Mouse (Mus musculus) brain, adult 2 months (tissue): ENCODE measurements at regions not wholly inside any gene's neighbourhood (a gene's known extent, or its start where the extent isn't known, plus 50 kb on each side); places are given as distances from the start of the nearest gene placed in this dataset.

Experiments
- DNase-seq: peaks from one replicate; pipeline ENCODE4 v3.0.0; 2011; ENCODE audit warnings: low read depth, low spot score

- peak; percentile 54 for DNase-seq
Observed at GRCm38 (mm10) chr2:171800511-171801268, 242.6 kb downstream of the Cbln4 start.

GRCm38 (mm10) chr2:171799351-171799750 is 243.9 kb downstream of the Cbln4 start:
- DNase-seq, result no peak

- no peak for DNase-seq
Observed at GRCm38 (mm10) chr2:171790686-171791085, 252.6 kb downstream of the Cbln4 start.

- DNase-seq, result no peak
Observed at GRCm38 (mm10) chr2:171766193-171766930, 276.9 kb downstream of the Cbln4 start.

- no peak for DNase-seq
Observed at GRCm38 (mm10) chr2:171765071-171765470, 278.2 kb downstream of the Cbln4 start.

- peak; percentile 24 for DNase-seq
Observed at GRCm38 (mm10) chr2:171753502-171753901, 289.8 kb downstream of the Cbln4 start.

DNA sequence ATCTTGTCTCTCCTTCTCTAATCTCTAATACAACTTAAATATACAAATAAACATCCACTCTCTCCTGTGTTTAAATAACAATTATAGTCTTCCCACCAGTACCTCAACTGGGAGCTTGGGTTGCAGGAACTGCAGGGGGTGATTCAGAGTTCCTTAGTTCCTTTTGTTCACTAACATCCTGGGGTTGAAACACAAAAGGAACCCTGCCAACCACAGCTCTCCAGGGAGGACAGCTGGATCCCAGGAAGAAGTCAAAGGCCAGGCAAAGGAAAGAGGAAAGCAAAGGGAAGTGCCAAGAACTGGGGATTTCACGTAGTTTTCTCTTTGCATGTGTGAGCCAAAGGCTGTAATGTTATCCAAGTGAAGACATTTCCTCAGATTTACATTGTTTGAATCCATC is 296.1 kb downstream of the Cbln4 start:
- no peak for DNase-seq

DNA sequence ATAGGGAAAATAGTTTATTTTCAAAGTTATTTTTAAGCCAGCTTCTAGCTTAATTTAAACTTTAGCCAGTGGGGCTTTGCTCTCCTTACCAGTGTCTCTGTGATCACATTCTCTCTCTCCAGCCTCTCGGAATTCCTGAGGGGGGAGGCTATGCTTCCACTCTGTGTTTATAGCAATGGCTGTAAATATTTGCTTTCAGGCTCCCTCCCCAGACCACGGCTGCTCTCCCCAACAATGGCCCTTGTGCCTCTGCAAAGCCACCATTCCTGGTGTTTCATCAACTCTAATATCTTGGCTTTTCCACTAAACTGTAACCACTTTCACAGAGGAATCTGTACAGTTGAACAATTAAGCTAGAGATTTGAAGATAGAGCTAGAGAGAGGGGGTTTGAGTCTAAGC is 300.2 kb downstream of the Cbln4 start:
- DNase-seq, result no peak

DNA sequence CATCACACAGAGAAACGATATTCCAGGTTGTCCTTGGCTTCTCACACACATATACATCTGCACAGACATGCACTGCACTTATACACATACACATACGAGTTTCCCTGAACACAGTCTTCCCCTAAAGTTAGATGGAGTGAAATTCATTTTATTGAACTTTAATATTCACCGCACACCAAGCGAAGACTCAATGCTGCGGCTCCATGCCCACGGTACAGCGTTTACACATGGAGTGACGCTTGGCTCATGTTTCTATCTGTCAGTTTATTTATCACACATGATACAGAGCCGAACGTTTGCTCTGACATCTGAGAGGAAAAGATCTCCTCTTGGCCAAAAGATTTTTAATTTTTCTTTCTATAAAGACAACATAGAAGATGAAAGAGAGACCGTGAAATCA is 300.6 kb downstream of the Cbln4 start:
- no peak for DNase-seq

- DNase-seq, result no peak
Observed at GRCm38 (mm10) chr2:171737761-171738160, 305.5 kb downstream of the Cbln4 start.

DNA sequence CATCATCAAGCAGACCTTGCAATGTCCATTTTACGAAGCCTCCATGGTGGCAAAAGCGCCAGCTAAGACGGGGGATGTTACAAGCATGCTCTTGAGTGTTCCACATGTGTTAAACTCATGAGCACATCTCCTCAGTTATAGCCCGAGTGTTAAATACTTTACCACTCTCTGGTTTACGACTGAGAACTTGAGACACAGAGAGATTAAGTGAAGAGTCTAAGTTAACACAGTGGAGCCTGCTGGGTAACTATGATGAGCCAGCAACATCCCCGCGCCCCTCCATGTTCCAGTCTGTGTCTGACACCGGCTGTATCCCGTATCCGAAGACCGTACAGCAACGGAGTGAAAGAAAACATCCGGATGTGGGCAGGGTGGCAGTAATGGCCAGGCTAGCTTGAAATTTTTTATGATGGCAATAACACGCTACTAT is 308.2 kb downstream of the Cbln4 start:
- no peak for DNase-seq

- DNase-seq, result no peak
Observed at GRCm38 (mm10) chr2:171734634-171734987, 308.7 kb downstream of the Cbln4 start.

DNA sequence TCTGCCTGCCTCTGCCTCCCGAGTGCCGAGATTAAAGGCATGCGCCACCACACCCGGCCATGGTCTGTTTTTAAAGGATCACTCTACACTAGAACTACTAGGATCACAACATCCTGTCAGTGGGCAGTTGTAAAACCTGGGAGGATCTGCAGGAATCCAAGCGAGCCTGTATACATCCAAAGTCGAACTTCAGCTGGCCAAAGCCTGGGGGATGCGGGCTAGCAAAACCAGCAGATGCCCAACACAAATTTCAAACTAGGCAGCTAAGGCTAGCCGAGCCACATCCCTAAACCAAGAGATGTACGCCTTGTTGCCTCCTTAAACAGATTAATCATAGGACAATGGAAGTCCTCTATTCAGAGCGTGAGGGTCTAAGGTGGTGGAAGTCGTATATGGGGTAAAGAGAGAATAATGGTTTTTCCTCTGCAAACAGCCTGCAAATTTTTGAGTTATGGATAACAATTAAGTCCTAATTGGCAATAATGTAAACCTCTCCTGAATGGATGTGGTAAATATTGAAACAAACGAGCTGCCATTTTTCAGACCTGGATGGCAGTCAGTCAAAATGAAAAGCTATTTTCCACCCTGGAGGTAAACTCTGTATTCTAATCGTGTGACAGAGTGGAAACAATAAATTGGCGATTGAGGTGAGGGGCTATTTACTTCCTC is 309.2 kb downstream of the Cbln4 start:
- no peak for DNase-seq

GRCm38 (mm10) chr2:171719269-171719668 is 324.0 kb downstream of the Cbln4 start:
- no peak for DNase-seq

GRCm38 (mm10) chr2:171718855-171719254 is 324.4 kb downstream of the Cbln4 start:
- no peak for DNase-seq

DNA sequence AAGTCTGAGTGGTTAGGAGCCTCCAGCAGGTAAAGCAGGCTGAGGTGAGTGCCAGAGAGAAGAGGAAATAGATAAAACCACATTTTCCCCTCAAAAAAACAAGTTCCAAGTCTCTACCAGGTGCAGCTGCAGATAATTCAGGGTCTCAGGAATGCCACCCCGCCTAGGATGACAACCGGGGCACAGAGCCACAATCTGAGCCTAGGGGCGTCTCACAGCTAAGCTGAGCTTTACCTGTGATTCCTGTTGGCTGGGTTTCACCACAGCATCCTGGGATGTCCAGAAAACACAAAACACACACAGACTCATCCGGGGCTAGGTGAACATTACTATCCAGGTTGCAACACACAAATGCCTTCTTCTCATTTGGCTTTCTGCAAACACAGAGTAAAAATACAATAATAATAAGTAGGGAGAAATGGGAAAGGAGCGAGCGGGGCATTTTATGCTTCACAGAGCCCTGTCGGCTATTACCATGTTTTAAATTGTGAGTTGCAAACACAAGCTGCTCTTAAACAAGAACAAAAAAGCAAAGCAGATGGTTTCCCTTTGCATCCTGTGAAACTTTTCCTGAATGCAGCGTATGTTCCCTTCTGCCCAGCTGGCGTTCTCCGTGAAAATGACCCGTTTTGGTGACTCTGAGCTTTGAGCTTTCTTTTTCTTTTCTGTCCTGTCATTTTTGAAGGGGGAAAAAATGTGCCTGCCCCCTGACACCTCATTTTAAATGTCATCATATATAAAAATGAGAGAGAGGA is 330.3 kb downstream of the Cbln4 start:
- peak; percentile 76 for DNase-seq

- no peak for DNase-seq
Observed at GRCm38 (mm10) chr2:171693526-171693925, 349.7 kb downstream of the Cbln4 start.

- DNase-seq, result no peak
Observed at GRCm38 (mm10) chr2:171690781-171691180, 352.5 kb downstream of the Cbln4 start.

GRCm38 (mm10) chr2:171689102-171689501 is 354.2 kb downstream of the Cbln4 start:
- DNase-seq, result no peak

GRCm38 (mm10) chr2:171677998-171678397 is 365.3 kb downstream of the Cbln4 start:
- no peak for DNase-seq

GRCm38 (mm10) chr2:171677128-171677527 is 366.1 kb downstream of the Cbln4 start:
- no peak for DNase-seq

DNA sequence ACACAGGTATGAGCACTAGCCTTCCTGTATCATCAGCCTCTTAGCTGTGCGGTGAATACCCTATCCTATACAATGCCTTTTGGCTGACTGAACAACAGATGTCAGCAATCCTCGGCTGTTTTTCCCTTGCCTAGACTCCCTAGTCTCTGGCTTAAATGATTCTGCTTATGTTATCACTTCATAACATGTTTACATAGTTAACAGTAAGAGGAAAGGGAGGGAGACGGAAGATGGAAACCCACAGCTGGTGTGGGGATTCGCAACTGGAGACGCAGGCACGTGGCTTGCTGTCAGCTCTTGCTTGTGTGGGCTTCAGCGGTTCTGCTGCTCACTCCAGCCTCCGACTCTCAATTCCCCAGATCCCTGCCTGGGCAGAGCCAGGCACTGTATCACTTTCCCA is 367.2 kb downstream of the Cbln4 start:
- peak; percentile 12 for DNase-seq
